Comparison of ENCODE assay signal across 26 mouse cellular contexts in the genomic region with DNA sequence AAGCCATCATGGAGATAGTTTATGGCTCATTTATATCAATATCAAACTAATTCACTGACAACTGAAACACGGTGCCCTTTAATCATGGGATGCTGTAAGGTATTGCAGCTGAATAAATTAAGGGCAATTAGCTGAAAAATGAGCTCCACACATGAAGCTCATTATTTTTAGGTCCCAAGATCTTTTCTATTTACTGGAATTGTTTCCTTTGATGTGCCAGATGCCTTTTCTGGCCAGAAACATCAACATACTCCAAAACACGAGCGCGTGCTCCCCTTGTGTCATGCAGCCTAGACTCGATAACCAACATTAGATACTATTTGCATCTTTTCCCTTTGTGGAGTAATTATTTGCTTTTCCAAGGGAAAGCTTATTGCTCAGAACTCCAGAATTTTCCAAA.
"Had no signal": no experiment of that assay in that cellular context is flagged by ENCODE, and none has a peak within 500 bp of the region (broad histone marks: within the 10 kb centered on the region; RNA-seq: fewer than 3 reads in every experiment).

No protein-coding gene starts in this region.

- H3K36me3 ChIP-seq: heart, embryonic 13.5 days; heart, embryonic 15.5 days; hindbrain, embryonic 15.5 days; kidney, embryonic 15.5 days; limb, embryonic 13.5 days; limb, embryonic 15.5 days; liver, embryonic 12.5 days had no signal

- H3K27ac ChIP-seq: heart, adult 2 months; heart, embryonic 13.5 days; heart, embryonic 15.5 days; hindbrain, embryonic 15.5 days; hindbrain, postnatal 0 days; kidney, embryonic 15.5 days; kidney, postnatal 0 days; limb, embryonic 13.5 days; limb, embryonic 15.5 days; liver, embryonic 12.5 days; liver, embryonic 14.5 days had no signal

- H3K4me3 ChIP-seq: heart, adult 2 months; heart, embryonic 13.5 days; heart, embryonic 15.5 days; hindbrain, embryonic 15.5 days; kidney, embryonic 15.5 days; limb, embryonic 13.5 days; limb, embryonic 15.5 days; liver, embryonic 12.5 days had no signal

- DNase-seq: gastrocnemius, postnatal 14 days; gastrocnemius, postnatal 36 days; heart, adult 11 months; heart, adult 2 months; heart, postnatal 14 days; heart, postnatal 36 days; kidney, adult 11 months; kidney, adult 2 months; kidney, adult 9 months; kidney, postnatal 14 days; kidney, postnatal 36 days; layer of hippocampus, adult 9-11 months; layer of hippocampus, postnatal 36 days; left cerebral cortex, postnatal 4 days had no signal

- ATAC-seq: hindbrain, postnatal 0 days; intestine, embryonic 16.5 days; liver, embryonic 12.5 days had no signal

- H3K9me3 ChIP-seq: heart, embryonic 13.5 days; heart, embryonic 15.5 days; hindbrain, embryonic 15.5 days; kidney, embryonic 15.5 days; limb, embryonic 15.5 days; liver, embryonic 12.5 days had no signal

- H3K4me2 ChIP-seq: heart, embryonic 11.5 days; heart, embryonic 13.5 days; heart, embryonic 15.5 days; hindbrain, embryonic 15.5 days; kidney, embryonic 15.5 days; limb, embryonic 13.5 days; limb, embryonic 15.5 days; liver, embryonic 12.5 days had no signal

- H3K9ac ChIP-seq: heart, embryonic 13.5 days; heart, embryonic 15.5 days; hindbrain, embryonic 15.5 days; kidney, embryonic 15.5 days; limb, embryonic 13.5 days; limb, embryonic 15.5 days; liver, embryonic 12.5 days; liver, embryonic 14.5 days had no signal

- H3K4me1 ChIP-seq: heart, embryonic 13.5 days; heart, embryonic 15.5 days; hindbrain, embryonic 15.5 days; kidney, embryonic 15.5 days; limb, embryonic 13.5 days; limb, embryonic 15.5 days; liver, embryonic 12.5 days had no signal

- H3K27me3 ChIP-seq: heart, embryonic 13.5 days; heart, embryonic 15.5 days; hindbrain, embryonic 15.5 days; kidney, embryonic 15.5 days; limb, embryonic 13.5 days; limb, embryonic 15.5 days; liver, embryonic 12.5 days had no signal
